Mouse (Mus musculus): ENCODE measurements around the gene Olfr1408.

The Olfr1408 gene

DNA sequence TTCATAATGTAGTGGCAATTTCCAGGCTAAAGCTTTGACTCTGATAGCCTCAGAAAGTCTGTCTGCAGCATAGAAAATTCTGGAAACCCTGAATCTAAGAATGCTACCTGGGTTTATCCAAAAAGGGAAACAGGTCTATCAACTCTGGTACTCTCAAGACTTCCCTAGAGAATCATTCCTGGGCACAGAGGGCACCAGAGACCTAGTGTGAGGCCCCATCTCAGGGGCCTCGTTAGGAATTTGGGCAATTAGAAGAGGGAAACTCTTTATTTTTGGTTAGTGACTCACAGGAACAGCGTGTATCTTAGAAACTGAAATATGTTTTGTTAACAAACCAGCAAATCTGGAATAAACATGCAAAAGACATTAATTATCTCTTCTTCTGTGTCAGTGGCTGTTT, at the start of gene Olfr1408:
Olfr1408 (minus strand) TSS at position 101 of the 400 bp plus-strand sequence.
- no peak for DNase-seq (ENCODE audit: low read depth, low spot score)

DNA sequence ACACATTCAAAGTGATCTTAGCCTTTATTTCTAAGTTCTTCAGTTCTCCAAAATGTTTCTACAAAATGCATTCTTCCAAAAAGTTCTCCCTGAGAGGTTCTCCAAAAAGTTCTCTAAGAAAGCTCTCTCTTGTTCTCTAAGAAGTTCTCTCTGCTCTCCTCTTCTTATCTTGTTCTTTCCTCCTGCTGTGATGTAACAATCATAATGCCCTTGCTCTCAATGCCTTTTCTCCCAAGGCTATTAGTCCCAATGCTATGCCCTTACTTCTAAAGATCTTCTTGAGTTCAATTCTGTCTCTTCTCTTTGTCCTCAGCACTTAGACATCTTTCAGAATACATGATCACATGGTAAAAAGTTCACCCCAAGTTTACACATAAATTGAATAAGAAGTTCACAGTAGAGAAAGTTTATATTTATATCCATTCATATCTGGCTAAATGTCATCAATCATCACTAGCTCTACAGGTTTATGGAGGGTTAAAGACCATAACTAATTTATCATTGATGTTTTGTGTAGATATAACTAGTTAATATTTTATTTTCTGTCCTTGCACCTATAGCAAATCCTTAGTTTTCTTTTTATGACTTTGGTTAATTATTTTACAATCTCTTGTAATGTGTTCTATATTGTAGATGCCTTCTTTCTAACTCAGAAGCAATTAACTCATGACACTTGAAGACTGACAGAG, 37.1 kb upstream of the Olfr1408 start:
- no peak for DNase-seq (ENCODE audit: low read depth, low spot score)

Measured in CD4-positive helper T cell, adult 2 months (primary cell).